Mouse (Mus musculus): Measurements from ENCODE around the gene Tspear. TPM values are rescaled to one million over a fixed set of nuclear protein-coding genes. Genes with fewer than 3 reads are reported as not detected.

Tspear gene
- total and polyA plus RNA-seq, 2 experiments: 0.09 to 0.12 TPM

- Histone ChIP-seq H3K4me1 (ENCODE audit: control insufficient read depth, insufficient read depth, low read length) (no peaks in the 10 kb centered on the region), H3K36me3 (ENCODE audit: control insufficient read depth, insufficient read depth, low read length) (no peaks in the 10 kb centered on the region), H3K4me3 (ENCODE audit: insufficient read depth, low read depth, low read length) (no peak overlapping the region), H3K79me2 (ENCODE audit: control insufficient read depth, insufficient read depth, low read length) (no peaks in the 10 kb centered on the region), H3K27ac (replicated peaks; ENCODE audit: insufficient read depth, low read depth, low read length) (no peak overlapping the region), H3K9ac (ENCODE audit: low read depth, low read length) (no peak overlapping the region), H3K27me3 (ENCODE audit: control insufficient read depth, insufficient read depth, low read length) (no peaks in the 10 kb centered on the region)
- WGBS: 86% methylated on average over 7 of the region's 7 CpGs
- no peak for TF ChIP-seq CTCF (IDR thresholded peaks at IDR 0.05; ENCODE audit: low read depth, low read length)
- TF ChIP-seq POLR2A (IDR thresholded peaks at IDR 0.05; ENCODE audit: extremely low read depth, insufficient read depth, low read length): no peak
- DNase-seq (ENCODE audit: extremely low read depth, low read depth, low spot score): no peak
These were observed 183.3 kb downstream of the Tspear start for GRCm38 (mm10) chr10:77869651-77870050.

- Histone ChIP-seq H3K27me3 (ENCODE audit: control insufficient read depth, insufficient read depth, low read length) (no peaks in the 10 kb centered on the region), H3K27ac (replicated peaks; ENCODE audit: insufficient read depth, low read depth, low read length) (no peak overlapping the region), H3K36me3 (ENCODE audit: control insufficient read depth, insufficient read depth, low read length) (no peaks in the 10 kb centered on the region), H3K79me2 (ENCODE audit: control insufficient read depth, insufficient read depth, low read length) (no peaks in the 10 kb centered on the region), H3K9ac (ENCODE audit: low read depth, low read length) (no peak overlapping the region), H3K4me1 (ENCODE audit: control insufficient read depth, insufficient read depth, low read length) (no peaks in the 10 kb centered on the region), H3K4me3 (ENCODE audit: insufficient read depth, low read depth, low read length) (no peak overlapping the region)
- TF ChIP-seq CTCF (IDR thresholded peaks at IDR 0.05; ENCODE audit: low read depth, low read length) (peak; percentile 82), POLR2A (IDR thresholded peaks at IDR 0.05; ENCODE audit: extremely low read depth, insufficient read depth, low read length) (no peak)
- 72% methylated on average over 6 of the region's 6 CpGs for WGBS
- no peak for DNase-seq (ENCODE audit: extremely low read depth, low read depth, low spot score)
These were observed 192.6 kb downstream of the Tspear start for GRCm38 (mm10) chr10:77878985-77879384.

GRCm38 (mm10) chr10:77880305-77880704, 193.9 kb downstream of the Tspear start:
- H3K4me3 ChIP-seq (ENCODE audit: insufficient read depth, low read depth, low read length): no peak overlapping the region
- H3K27me3 ChIP-seq (ENCODE audit: control insufficient read depth, insufficient read depth, low read length): no peaks in the 10 kb centered on the region
- H3K27ac ChIP-seq (replicated peaks; ENCODE audit: insufficient read depth, low read depth, low read length): no peak overlapping the region
- H3K36me3 ChIP-seq (ENCODE audit: control insufficient read depth, insufficient read depth, low read length): no peaks in the 10 kb centered on the region
- DNase-seq (ENCODE audit: extremely low read depth, low read depth, low spot score): peak; percentile 26
- TF ChIP-seq CTCF (IDR thresholded peaks at IDR 0.05; ENCODE audit: low read depth, low read length) (peak; percentile 53), POLR2A (IDR thresholded peaks at IDR 0.05; ENCODE audit: extremely low read depth, insufficient read depth, low read length) (no peak)
- no peaks in the 10 kb centered on the region for H3K4me1 ChIP-seq (ENCODE audit: control insufficient read depth, insufficient read depth, low read length)
- H3K9ac ChIP-seq (ENCODE audit: low read depth, low read length): no peak overlapping the region
- H3K79me2 ChIP-seq (ENCODE audit: control insufficient read depth, insufficient read depth, low read length): no peaks in the 10 kb centered on the region
- 49% methylated on average over 3 of the region's 3 CpGs for WGBS

GRCm38 (mm10) chr10:77882553-77882952, 196.2 kb downstream of the Tspear start:
- H3K4me3 ChIP-seq (ENCODE audit: insufficient read depth, low read depth, low read length): no peak overlapping the region
- TF ChIP-seq POLR2A (IDR thresholded peaks at IDR 0.05; ENCODE audit: extremely low read depth, insufficient read depth, low read length) (no peak), CTCF (IDR thresholded peaks at IDR 0.05; ENCODE audit: low read depth, low read length) (peak; percentile 23; the same call in 1 of the 2 replicates)
- WGBS: 87% methylated on average over 5 of the region's 5 CpGs

GRCm38 (mm10) chr10:77886007-77886747, 199.8 kb downstream of the Tspear start:
- no peak for TF ChIP-seq POLR2A (IDR thresholded peaks at IDR 0.05; ENCODE audit: extremely low read depth, insufficient read depth, low read length)
- no peak for TF ChIP-seq CTCF (IDR thresholded peaks at IDR 0.05; ENCODE audit: low read depth, low read length)

More at GRCm38 (mm10) chr10:77882553-77882952, 196.2 kb downstream of the Tspear start:
- H3K79me2 ChIP-seq (ENCODE audit: control insufficient read depth, insufficient read depth, low read length): no peaks in the 10 kb centered on the region
- no peak overlapping the region for H3K9ac ChIP-seq (ENCODE audit: low read depth, low read length)
- no peaks in the 10 kb centered on the region for H3K4me1 ChIP-seq (ENCODE audit: control insufficient read depth, insufficient read depth, low read length)
- H3K27ac ChIP-seq (replicated peaks; ENCODE audit: insufficient read depth, low read depth, low read length): no peak overlapping the region
- H3K36me3 ChIP-seq (ENCODE audit: control insufficient read depth, insufficient read depth, low read length): no peaks in the 10 kb centered on the region
- no peaks in the 10 kb centered on the region for H3K27me3 ChIP-seq (ENCODE audit: control insufficient read depth, insufficient read depth, low read length)
- no peak for DNase-seq (ENCODE audit: extremely low read depth, low read depth, low spot score)

GRCm38 (mm10) chr10:77890987-77891565, 204.7 kb downstream of the Tspear start:
- no peak for DNase-seq (ENCODE audit: extremely low read depth, low read depth, low spot score)
- Histone ChIP-seq H3K36me3 (ENCODE audit: control insufficient read depth, insufficient read depth, low read length) (no peaks in the 10 kb centered on the region), H3K27ac (replicated peaks; ENCODE audit: insufficient read depth, low read depth, low read length) (no peak overlapping the region), H3K27me3 (ENCODE audit: control insufficient read depth, insufficient read depth, low read length) (no peaks in the 10 kb centered on the region), H3K4me3 (ENCODE audit: insufficient read depth, low read depth, low read length) (no peak overlapping the region), H3K9ac (ENCODE audit: low read depth, low read length) (no peak overlapping the region), H3K4me1 (ENCODE audit: control insufficient read depth, insufficient read depth, low read length) (no peaks in the 10 kb centered on the region), H3K79me2 (ENCODE audit: control insufficient read depth, insufficient read depth, low read length) (no peaks in the 10 kb centered on the region)
- 77% methylated on average over 8 of the region's 8 CpGs for WGBS
- TF ChIP-seq CTCF (IDR thresholded peaks at IDR 0.05; ENCODE audit: low read depth, low read length) (no peak), POLR2A (IDR thresholded peaks at IDR 0.05; ENCODE audit: extremely low read depth, insufficient read depth, low read length) (no peak)

More at GRCm38 (mm10) chr10:77886007-77886747, 199.8 kb downstream of the Tspear start:
- Histone ChIP-seq H3K4me1 (ENCODE audit: control insufficient read depth, insufficient read depth, low read length) (no peaks in the 10 kb centered on the region), H3K27ac (replicated peaks; ENCODE audit: insufficient read depth, low read depth, low read length) (no peak overlapping the region), H3K9ac (ENCODE audit: low read depth, low read length) (no peak overlapping the region), H3K27me3 (ENCODE audit: control insufficient read depth, insufficient read depth, low read length) (no peaks in the 10 kb centered on the region), H3K36me3 (ENCODE audit: control insufficient read depth, insufficient read depth, low read length) (no peaks in the 10 kb centered on the region), H3K4me3 (ENCODE audit: insufficient read depth, low read depth, low read length) (no peak overlapping the region), H3K79me2 (ENCODE audit: control insufficient read depth, insufficient read depth, low read length) (no peaks in the 10 kb centered on the region)
- no peak for DNase-seq (ENCODE audit: extremely low read depth, low read depth, low spot score)
- WGBS: 61% methylated on average over 12 of the region's 12 CpGs
